Mouse (Mus musculus) Muller cell, postnatal 12 days (primary cell): ENCODE results near the gene U2af2.

Experiments
- DNase-seq: peaks from one replicate; pipeline ENCODE4 v3.0.0-alpha.2; 2015; ENCODE audit errors: inconsistent ontology term

U2af2 gene

GRCm38 (mm10) chr7:5037026-5037425 lies 24.9 kb upstream of the U2af2 start:
- DNase-seq = no peak

GRCm38 (mm10) chr7:5037467-5037866 lies 24.5 kb upstream of the U2af2 start:
- no peak for DNase-seq

GRCm38 (mm10) chr7:5038109-5038732 lies 23.7 kb upstream of the U2af2 start, which contains the start of gene Zfp784:
TSS of gene Zfp784 (minus strand) at chr7:5038446.
- DNase-seq = peak; percentile 96

- DNase-seq = no peak
Measured at GRCm38 (mm10) chr7:5038940-5039339, 23.0 kb upstream of the U2af2 start.

GRCm38 (mm10) chr7:5044981-5045380 lies 17.0 kb upstream of the U2af2 start:
- DNase-seq = no peak

- DNase-seq = no peak
Measured at GRCm38 (mm10) chr7:5046112-5046511, 15.8 kb upstream of the U2af2 start.

- no peak for DNase-seq
Measured at GRCm38 (mm10) chr7:5047313-5047712, 14.6 kb upstream of the U2af2 start.

- peak; percentile 89 for DNase-seq
Measured at GRCm38 (mm10) chr7:5051193-5052192, 10.4 kb upstream of the U2af2 start, which contains the start of gene Zfp580. TSS of gene Zfp580 (plus strand) at chr7:5051538.

- DNase-seq = peak; percentile 17
Measured at GRCm38 (mm10) chr7:5052438-5052837, 9.5 kb upstream of the U2af2 start.

- DNase-seq = no peak
Measured at GRCm38 (mm10) chr7:5052931-5053343, 9.0 kb upstream of the U2af2 start.

- peak; percentile 44 for DNase-seq
Measured at GRCm38 (mm10) chr7:5053456-5054179, 8.3 kb upstream of the U2af2 start.

GRCm38 (mm10) chr7:5056651-5057263 lies 5.2 kb upstream of the U2af2 start:
- peak; percentile 36 for DNase-seq

GRCm38 (mm10) chr7:5057381-5057780 lies 4.6 kb upstream of the U2af2 start:
- DNase-seq = no peak

- no peak for DNase-seq
Measured at GRCm38 (mm10) chr7:5057804-5058203, 4.1 kb upstream of the U2af2 start.

GRCm38 (mm10) chr7:5058631-5059030 lies 3.3 kb upstream of the U2af2 start:
- DNase-seq = no peak

GRCm38 (mm10) chr7:5059421-5059820 lies 2.5 kb upstream of the U2af2 start:
- DNase-seq = no peak

- DNase-seq = peak; percentile 79
Measured at GRCm38 (mm10) chr7:5060239-5060731, 1.7 kb upstream of the U2af2 start.

- peak; percentile 99 for DNase-seq
Measured at GRCm38 (mm10) chr7:5060944-5061773, 784 bp upstream of the U2af2 start.

GRCm38 (mm10) chr7:5062360-5063001 lies 538 bp downstream of the U2af2 start:
- DNase-seq = peak; percentile 80

GRCm38 (mm10) chr7:5064886-5065285 lies 2.9 kb downstream of the U2af2 start:
- no peak for DNase-seq
